Mouse (Mus musculus) heart, adult 2 months (tissue): ENCODE measurements around the gene Cryab.

Source experiments
- EP300 ChIP-seq: fragments of 200-500 bp; IDR thresholded peaks from 2 replicates; pipeline ENCODE4 v1.6.1; 2011; ENCODE audit warnings: low read depth, low read length, control low read depth; ENCODE audit not compliant: insufficient read depth
- POLR2A ChIP-seq: fragments of 200-500 bp; IDR thresholded peaks from 2 replicates; pipeline ENCODE4 v1.6.1; 2011; ENCODE audit warnings: mild to moderate bottlenecking, low read depth, low read length, control low read depth; ENCODE audit not compliant: insufficient read depth

GRCm38 (mm10) chr9:50751323-50751722, at the start of gene Cryab:
- TF ChIP-seq EP300 (no peak), POLR2A (no peak)
